Mouse (Mus musculus): ENCODE measurements around the gene Epb41.

GRCm38 (mm10) chr4:132025738-132026527, 49.2 kb downstream of the Epb41 start:
- no peak for TF ChIP-seq CTCF (IDR thresholded peaks at IDR 0.05; ENCODE audit: extremely low read depth, insufficient read depth, insufficient read length, insufficient replicate concordance)
- TF ChIP-seq POLR2A (IDR thresholded peaks at IDR 0.05; ENCODE audit: low read depth, low read length) = no peak
